Mouse (Mus musculus): Measurements from ENCODE around the gene Esr2.

The Esr2 gene

GRCm38 (mm10) chr12:76085956-76086905, 90.8 kb downstream of the Esr2 start:
- peak in 1 of 2 experiments; percentile 31 for DNase-seq (ENCODE audit: low spot score in 2 of 2)

- DNase-seq (ENCODE audit: low spot score in 2 of 2) = no peak
These were observed 92.0 kb downstream of the Esr2 start for GRCm38 (mm10) chr12:76085066-76085465.

GRCm38 (mm10) chr12:76081557-76082211, 95.4 kb downstream of the Esr2 start:
- no peak for DNase-seq (ENCODE audit: low spot score in 2 of 2)

- DNase-seq (ENCODE audit: low spot score in 2 of 2) = no peak
These were observed 96.0 kb downstream of the Esr2 start for GRCm38 (mm10) chr12:76080876-76081556.

- DNase-seq (ENCODE audit: low spot score in 2 of 2) = no peak
These were observed 103.1 kb downstream of the Esr2 start for GRCm38 (mm10) chr12:76073981-76074380.

GRCm38 (mm10) chr12:76073066-76073826, 103.8 kb downstream of the Esr2 start:
- DNase-seq (ENCODE audit: low spot score in 2 of 2) = no peak

GRCm38 (mm10) chr12:76071935-76072849, 104.9 kb downstream of the Esr2 start:
- DNase-seq (ENCODE audit: low spot score in 2 of 2) = no peak
